Mouse (Mus musculus) heart, embryonic 12.5 days (tissue): ENCODE results near the gene Trim14. TPM values are rescaled to one million over a fixed set of nuclear protein-coding genes. Genes with fewer than 3 reads are reported as not detected.

ENCODE experiments used
- ATAC-seq: fragments of 200-750 bp; cut with Nextera tagmentation; 2 replicates; pipeline ENCODE4 v1.8.0; 2017; ENCODE audit warnings: moderate TSS enrichment, moderate library complexity; ENCODE audit not compliant: insufficient number of reproducible peaks, low FRiP score
- H3K27ac ChIP-seq: fragments of 300-500 bp; sonication (generic); 2 replicates; pipeline ENCODE4 v1.5.1; 2016; ENCODE audit warnings: mild to moderate bottlenecking, moderate library complexity; ENCODE audit not compliant: poor library complexity, severe bottlenecking
- H3K27me3 ChIP-seq: fragments of 300-500 bp; sonication (generic); replicated peaks from 2 replicates; pipeline ENCODE4 v1.6.1; 2016; ENCODE audit warnings: mild to moderate bottlenecking, moderate library complexity
- H3K36me3 ChIP-seq: fragments of 300-500 bp; sonication (generic); 2 replicates; pipeline ENCODE4 v1.6.1; 2016; ENCODE audit warnings: mild to moderate bottlenecking, moderate library complexity
- H3K4me1 ChIP-seq: fragments of 300-500 bp; sonication (generic); replicated peaks from 2 replicates; pipeline ENCODE4 v1.6.1; 2016; ENCODE audit warnings: mild to moderate bottlenecking
- H3K4me2 ChIP-seq: fragments of 300-500 bp; sonication (generic); 2 replicates; pipeline ENCODE4 v1.6.1; 2016; ENCODE audit warnings: mild to moderate bottlenecking, moderate library complexity
- H3K4me3 ChIP-seq: fragments of 300-500 bp; sonication (generic); 2 replicates; pipeline ENCODE4 v1.5.1; 2016; ENCODE audit warnings: mild to moderate bottlenecking
- H3K9ac ChIP-seq: fragments of 300-500 bp; sonication (generic); 2 replicates; pipeline ENCODE4 v1.6.1; 2016; ENCODE audit warnings: mild to moderate bottlenecking, moderate library complexity
- H3K9me3 ChIP-seq: fragments of 300-500 bp; sonication (generic); replicated peaks from 2 replicates; pipeline ENCODE4 v1.6.1; 2016; ENCODE audit warnings: mild to moderate bottlenecking, moderate library complexity
- WGBS: fragments of 180-500 bp; shearing (Covaris S2); methylation state at CpG from one replicate; pipeline ENCODE4 v1.1.7; 2016; 5-methylcytosine and 5-hydroxymethylcytosine counted together
- polyA plus RNA-seq: library from polyadenylated mRNA; unstranded; fragments of >200 nt; fragmentation: Nextera tagmentation; extraction: Ambion mirVana; gene quantifications from 2 replicates; pipeline ENCODE4 v1.2.1, GENCODE M21; 2016

Trim14 gene
- polyA plus RNA-seq, 1 experiment from 2014 or later, result 0.78 TPM

GRCm38 (mm10) chr4:46574024-46574753 is 38.2 kb upstream of the Trim14 start:
- no peak overlapping the region for H3K27ac ChIP-seq
- no peak overlapping the region for H3K9ac ChIP-seq
- WGBS, result 26% methylated on average over 9 of the region's 9 CpGs
- H3K4me2 ChIP-seq, result no peak overlapping the region
- no peaks in the 10 kb centered on the region for H3K36me3 ChIP-seq
- no peak overlapping the region for H3K4me3 ChIP-seq
- peaks cover 15% of the 10 kb centered on the region for H3K4me1 ChIP-seq
- H3K27me3 ChIP-seq, result no peaks in the 10 kb centered on the region
- 0 out of 2 replicates have a peak, but pooled peaks cover 2% of the 10 kb centered on the region for H3K9me3 ChIP-seq
- ATAC-seq, result no peak

DNA sequence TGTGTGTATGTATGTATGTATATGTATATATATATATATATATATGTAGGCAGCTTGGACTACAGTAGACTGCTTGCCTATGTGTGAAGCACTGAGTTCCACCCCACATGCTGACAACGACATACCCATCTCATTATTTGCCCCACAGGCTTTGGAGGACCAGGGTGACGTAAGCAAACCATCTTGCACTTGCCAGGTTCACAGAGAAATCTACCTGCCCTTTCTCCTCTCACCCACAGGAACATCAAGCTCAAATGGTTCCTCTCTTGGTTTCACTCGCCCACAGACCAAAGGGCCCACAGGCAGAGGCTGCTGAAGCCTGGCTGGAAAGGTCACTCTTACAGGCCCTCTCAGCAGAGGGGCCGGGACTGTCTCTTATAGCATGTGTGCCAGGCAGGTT is 36.7 kb upstream of the Trim14 start:
- WGBS, result 70% methylated on average over 4 of the region's 4 CpGs
- ATAC-seq, result no peak
- peaks cover 15% of the 10 kb centered on the region for H3K4me1 ChIP-seq

DNA sequence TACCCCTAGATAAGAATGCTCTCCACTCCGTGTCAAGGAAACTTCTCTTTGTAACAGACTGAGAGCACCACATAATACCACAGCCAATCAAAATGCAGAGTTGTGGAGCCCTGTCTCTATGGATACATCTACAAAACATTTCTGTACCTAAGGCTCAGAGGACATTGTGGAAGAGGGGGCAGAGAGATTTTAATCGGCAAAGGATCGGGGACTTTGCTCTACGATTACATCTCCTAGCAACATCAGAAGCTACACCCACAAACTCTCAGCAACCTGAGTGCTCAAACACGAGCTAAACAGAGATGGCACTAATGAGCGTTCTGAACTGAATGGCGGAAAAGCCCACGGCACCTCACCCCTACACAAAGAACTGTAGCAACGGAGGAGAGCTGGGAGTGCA is 35.8 kb upstream of the Trim14 start:
- no peaks in the 10 kb centered on the region for H3K36me3 ChIP-seq
- H3K27ac ChIP-seq, result no peak overlapping the region
- H3K4me1 ChIP-seq, result peaks cover 15% of the 10 kb centered on the region
- 86% methylated on average over 9 of the region's 9 CpGs for WGBS
- ATAC-seq, result no peak
- H3K4me2 ChIP-seq, result no peak overlapping the region
- 0 out of 2 replicates have a peak, but pooled peaks cover 2% of the 10 kb centered on the region for H3K9me3 ChIP-seq
- no peak overlapping the region for H3K4me3 ChIP-seq
- H3K27me3 ChIP-seq, result no peaks in the 10 kb centered on the region
- no peak overlapping the region for H3K9ac ChIP-seq

More for the DNA sequence above, 36.7 kb upstream of the Trim14 start:
- no peak overlapping the region for H3K27ac ChIP-seq
- H3K9me3 ChIP-seq, result 0 out of 2 replicates have a peak, but pooled peaks cover 2% of the 10 kb centered on the region
- no peak overlapping the region for H3K4me3 ChIP-seq
- H3K4me2 ChIP-seq, result no peak overlapping the region
- H3K36me3 ChIP-seq, result no peaks in the 10 kb centered on the region
- H3K27me3 ChIP-seq, result no peaks in the 10 kb centered on the region
- no peak overlapping the region for H3K9ac ChIP-seq

DNA sequence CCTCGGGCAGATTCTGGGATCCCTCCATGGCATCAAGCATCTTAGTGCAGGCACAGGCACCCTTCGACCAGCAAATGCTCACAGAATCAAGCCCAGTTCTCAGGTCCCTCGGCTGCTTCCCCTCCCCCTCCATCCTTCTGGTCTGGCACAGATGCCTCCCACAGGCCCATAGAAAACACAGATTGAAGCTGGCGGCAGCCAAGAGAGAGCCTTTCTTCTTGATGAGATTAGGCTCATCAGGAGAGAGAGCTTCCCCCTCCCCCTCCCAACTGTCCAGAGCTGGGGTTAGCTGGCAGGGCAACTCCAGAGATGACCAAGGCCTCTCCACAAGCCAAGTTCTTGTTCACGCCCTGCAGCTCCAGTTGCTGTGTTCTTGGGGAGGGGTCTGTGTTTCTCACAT is 33.7 kb upstream of the Trim14 start:
- Histone ChIP-seq H3K4me2 (no peak overlapping the region), H3K4me3 (no peak overlapping the region), H3K9me3 (0 out of 2 replicates have a peak, but pooled peaks cover 2% of the 10 kb centered on the region), H3K27me3 (no peaks in the 10 kb centered on the region), H3K27ac (no peak overlapping the region), H3K4me1 (peaks cover 12% of the 10 kb centered on the region), H3K36me3 (no peaks in the 10 kb centered on the region), H3K9ac (no peak overlapping the region)
- 0 out of 2 replicates have a peak, but pooled peaks have one; percentile 36 for ATAC-seq
- 29% methylated on average over 5 of the region's 5 CpGs for WGBS

- Histone ChIP-seq H3K4me1 (0 out of 2 replicates have a peak, but pooled peaks cover 7% of the 10 kb centered on the region), H3K9ac (no peak overlapping the region), H3K27ac (no peak overlapping the region), H3K4me2 (no peak overlapping the region), H3K4me3 (no peak overlapping the region), H3K36me3 (no peaks in the 10 kb centered on the region), H3K9me3 (0 out of 2 replicates have a peak, but pooled peaks cover 2% of the 10 kb centered on the region), H3K27me3 (0 out of 2 replicates have a peak, but pooled peaks cover 3% of the 10 kb centered on the region)
- ATAC-seq, result no peak
- WGBS, result 83% methylated on average over 8 of the region's 8 CpGs
These were observed 32.2 kb upstream of the Trim14 start for GRCm38 (mm10) chr4:46568169-46568568.

DNA sequence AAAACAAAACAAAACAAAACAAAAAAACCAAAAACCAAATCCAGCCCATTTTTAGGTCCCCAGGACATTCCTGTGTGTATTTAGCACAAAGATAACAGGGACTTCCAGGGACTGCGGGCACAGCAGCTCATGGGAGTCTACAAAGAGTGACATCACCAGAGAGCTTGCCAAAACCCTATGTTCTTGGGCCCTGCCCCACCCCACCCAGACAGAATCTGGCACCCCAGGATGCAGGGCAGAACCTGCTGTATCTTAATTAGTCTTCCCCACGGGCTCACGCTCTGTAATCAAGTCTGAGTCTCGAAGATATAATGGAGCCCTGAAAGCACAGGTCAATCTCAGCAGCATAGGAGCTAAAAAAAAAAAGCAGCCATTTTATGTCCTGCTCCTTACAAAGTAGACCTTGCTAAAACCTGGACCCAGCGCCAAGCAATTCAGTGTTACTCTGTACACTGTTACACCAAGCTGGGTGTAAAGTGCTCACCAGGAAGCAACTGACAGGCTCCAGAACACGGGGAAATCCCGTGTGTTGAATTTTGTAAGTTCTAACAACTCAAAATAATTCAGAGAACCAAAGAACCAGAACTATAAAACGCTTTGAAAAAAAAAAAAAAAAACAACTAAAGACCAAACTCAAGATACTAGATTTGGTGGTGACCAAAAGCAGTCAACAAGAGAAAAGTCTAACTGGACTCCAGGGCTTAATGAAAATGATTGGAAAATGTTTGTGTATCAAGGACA is 31.2 kb upstream of the Trim14 start:
- no peak overlapping the region for H3K9ac ChIP-seq
- 0 out of 2 replicates have a peak, but pooled peaks cover 3% of the 10 kb centered on the region for H3K27me3 ChIP-seq
- 57% methylated on average over 8 of the region's 8 CpGs for WGBS
- no peak overlapping the region for H3K4me3 ChIP-seq
- no peak overlapping the region for H3K4me2 ChIP-seq
- 0 out of 2 replicates have a peak, but pooled peaks cover 7% of the 10 kb centered on the region for H3K4me1 ChIP-seq
- 0 out of 2 replicates have a peak, but pooled peaks cover 2% of the 10 kb centered on the region for H3K9me3 ChIP-seq
- no peaks in the 10 kb centered on the region for H3K36me3 ChIP-seq
- no peak overlapping the region for H3K27ac ChIP-seq
- ATAC-seq, result no peak

DNA sequence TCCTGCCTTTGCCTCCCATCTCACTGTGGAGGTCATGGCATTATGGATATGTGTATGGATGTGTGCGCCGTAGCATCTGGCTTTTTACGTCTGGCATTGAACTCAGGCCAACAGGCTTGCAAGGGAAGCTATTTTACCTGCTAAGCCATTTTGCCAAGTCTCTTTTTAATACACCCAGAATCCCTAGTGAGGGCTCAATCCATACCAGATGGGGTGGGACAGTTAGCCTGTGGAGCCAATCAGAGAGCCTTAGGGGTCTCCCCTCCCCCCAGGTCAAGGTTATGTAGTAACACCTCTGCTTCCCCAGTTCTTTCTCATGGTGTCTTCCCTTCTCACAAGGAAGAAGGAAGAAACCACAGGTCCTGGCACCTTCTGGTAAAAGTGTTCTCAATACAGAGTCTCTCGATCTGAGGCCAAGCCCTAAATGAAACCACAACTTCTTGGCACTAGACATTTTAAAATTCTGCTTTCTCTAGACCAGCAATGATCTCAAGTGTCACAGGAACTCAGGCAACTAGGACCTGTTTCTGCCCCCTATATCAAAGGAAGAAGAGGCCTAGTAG is 29.5 kb upstream of the Trim14 start:
- no peak overlapping the region for H3K27ac ChIP-seq
- no peaks in the 10 kb centered on the region for H3K36me3 ChIP-seq
- H3K4me2 ChIP-seq, result no peak overlapping the region
- WGBS, result 93% methylated on average over 4 of the region's 4 CpGs
- no peaks in the 10 kb centered on the region for H3K9me3 ChIP-seq
- H3K9ac ChIP-seq, result no peak overlapping the region
- 0 out of 2 replicates have a peak, but pooled peaks cover 3% of the 10 kb centered on the region for H3K27me3 ChIP-seq
- 0 out of 2 replicates have a peak, but pooled peaks cover 7% of the 10 kb centered on the region for H3K4me1 ChIP-seq
- no peak for ATAC-seq
- no peak overlapping the region for H3K4me3 ChIP-seq

DNA sequence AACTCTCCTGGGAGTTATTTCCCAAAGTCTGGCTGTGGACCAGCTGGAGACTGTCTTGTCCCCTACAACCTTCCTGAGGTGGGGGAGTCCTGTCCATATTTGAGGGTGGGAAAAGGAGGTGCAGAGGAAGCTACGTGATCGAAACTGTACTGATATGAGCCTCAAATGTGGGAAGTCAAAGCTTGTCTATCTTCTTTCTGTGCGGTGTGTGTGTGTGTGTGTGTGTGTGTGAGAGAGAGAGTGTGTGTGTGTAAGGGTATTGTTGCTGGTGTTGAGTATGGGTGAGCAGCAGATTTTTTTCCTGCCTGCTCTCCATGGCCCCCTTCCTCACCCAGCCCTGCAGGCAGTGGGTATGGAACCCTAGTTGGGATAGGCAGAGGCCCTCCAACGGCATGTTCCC is 28.3 kb upstream of the Trim14 start:
- H3K4me3 ChIP-seq, result no peak overlapping the region
- no peak overlapping the region for H3K4me2 ChIP-seq
- no peak overlapping the region for H3K27ac ChIP-seq
- ATAC-seq, result 0 out of 2 replicates have a peak, but pooled peaks have one; percentile 22
- 0 out of 2 replicates have a peak, but pooled peaks cover 3% of the 10 kb centered on the region for H3K4me1 ChIP-seq
- H3K9ac ChIP-seq, result no peak overlapping the region
- 0 out of 2 replicates have a peak, but pooled peaks cover 3% of the 10 kb centered on the region for H3K27me3 ChIP-seq
- no peaks in the 10 kb centered on the region for H3K9me3 ChIP-seq
- H3K36me3 ChIP-seq, result no peaks in the 10 kb centered on the region
- 73% methylated on average over 4 of the region's 4 CpGs for WGBS

DNA sequence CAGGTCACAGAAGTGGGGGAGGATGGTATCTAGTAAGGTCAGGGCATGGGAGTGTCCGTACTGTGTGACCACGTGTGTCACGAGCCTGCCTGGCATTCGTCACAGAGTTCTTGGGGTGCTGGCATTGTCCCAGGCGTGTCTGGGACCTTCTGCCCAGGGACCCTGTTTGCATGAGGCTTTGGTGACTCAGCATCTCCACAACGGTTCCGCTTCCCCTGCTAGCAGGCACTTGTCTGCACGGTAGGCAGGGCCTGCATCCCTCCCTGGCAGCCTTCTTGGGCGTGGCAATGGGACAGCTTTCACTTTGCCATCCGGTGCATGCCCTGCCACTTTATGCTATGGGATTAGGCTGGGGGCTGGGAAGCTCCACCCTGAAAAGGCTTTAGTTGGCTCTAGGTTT is 27.9 kb upstream of the Trim14 start:
- H3K4me3 ChIP-seq, result no peak overlapping the region
- no peak overlapping the region for H3K27ac ChIP-seq
- H3K4me2 ChIP-seq, result no peak overlapping the region
- no peaks in the 10 kb centered on the region for H3K36me3 ChIP-seq
- 0 out of 2 replicates have a peak, but pooled peaks cover 3% of the 10 kb centered on the region for H3K4me1 ChIP-seq
- no peaks in the 10 kb centered on the region for H3K9me3 ChIP-seq
- 53% methylated on average over 10 of the region's 10 CpGs for WGBS
- no peak overlapping the region for H3K9ac ChIP-seq
- H3K27me3 ChIP-seq, result 0 out of 2 replicates have a peak, but pooled peaks cover 3% of the 10 kb centered on the region
- ATAC-seq, result no peak

- Histone ChIP-seq H3K9me3 (no peaks in the 10 kb centered on the region), H3K27me3 (0 out of 2 replicates have a peak, but pooled peaks cover 3% of the 10 kb centered on the region), H3K4me2 (no peak overlapping the region), H3K36me3 (no peaks in the 10 kb centered on the region), H3K9ac (no peak overlapping the region), H3K4me1 (0 out of 2 replicates have a peak, but pooled peaks cover 3% of the 10 kb centered on the region), H3K4me3 (no peak overlapping the region), H3K27ac (no peak overlapping the region)
- no peak for ATAC-seq
- WGBS, result 87% methylated on average over 14 of the region's 14 CpGs
These were observed 26.9 kb upstream of the Trim14 start for GRCm38 (mm10) chr4:46562841-46563240.

DNA sequence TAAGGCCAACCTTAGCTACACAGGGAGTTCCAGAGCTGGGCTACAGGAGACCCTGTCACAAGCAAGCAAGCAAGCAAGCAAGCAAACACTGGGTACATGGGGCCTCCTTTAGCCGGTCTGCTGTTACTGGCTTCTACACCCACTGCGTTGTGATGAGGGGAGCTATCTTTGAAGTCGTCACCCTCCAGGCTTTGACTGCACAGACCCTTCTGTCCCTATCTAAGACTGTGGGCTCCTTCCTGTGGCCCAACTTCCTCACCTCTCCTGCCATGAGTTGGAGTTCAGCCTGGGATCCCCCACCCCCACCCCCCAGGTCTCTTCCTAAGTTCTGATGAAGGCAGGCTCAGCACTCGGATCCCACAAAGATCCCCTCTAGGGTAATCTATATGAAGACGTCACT is 26.1 kb upstream of the Trim14 start:
- 41% methylated on average over 5 of the region's 5 CpGs for WGBS
- H3K4me3 ChIP-seq, result no peak overlapping the region
- no peak for ATAC-seq
- no peaks in the 10 kb centered on the region for H3K36me3 ChIP-seq
- H3K27me3 ChIP-seq, result 0 out of 2 replicates have a peak, but pooled peaks cover 5% of the 10 kb centered on the region
- H3K9me3 ChIP-seq, result no peaks in the 10 kb centered on the region
- H3K4me2 ChIP-seq, result no peak overlapping the region
- H3K4me1 ChIP-seq, result 0 out of 2 replicates have a peak, but pooled peaks cover 3% of the 10 kb centered on the region
- no peak overlapping the region for H3K27ac ChIP-seq
- no peak overlapping the region for H3K9ac ChIP-seq
